Mouse (Mus musculus): Measurements from ENCODE around the gene Olfr1220. TPM values are rescaled to one million over a fixed set of nuclear protein-coding genes. Genes with fewer than 3 reads are reported as not detected.

Olfr1220 gene
- not detected in 2 replicates for polyA plus RNA-seq (2014; fragmentation: Nextera tagmentation; extraction: Ambion mirVana)

DNA sequence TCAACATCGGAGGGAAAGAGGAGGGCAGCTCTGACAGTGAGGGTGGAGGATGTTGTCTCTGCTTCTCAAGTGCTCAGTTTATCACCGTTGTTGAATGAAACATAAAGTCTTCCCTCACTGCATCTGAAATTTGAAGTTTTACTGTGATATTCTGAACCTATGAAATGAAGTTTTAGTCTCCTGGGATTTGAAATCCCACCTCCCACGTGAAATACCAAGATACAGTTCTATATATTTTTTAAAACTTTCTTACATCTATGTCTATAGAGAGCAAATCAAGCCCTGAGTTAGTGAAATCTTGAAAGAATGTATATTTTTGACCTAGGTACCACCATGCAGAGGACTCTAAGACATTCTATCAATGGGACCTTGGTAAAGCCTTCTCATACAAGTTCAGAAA is at the start of gene Olfr1220:
Gene Olfr1220 (minus strand): TSS at position 101 of the 400 bp plus-strand sequence.
- WGBS, result 80% methylated on average over 3 of the region's 3 CpGs
- DNase-seq (ENCODE audit: low spot score), result no peak
- H3K36me3 ChIP-seq (ENCODE audit: control insufficient read depth, insufficient read depth, low read length), result no peaks in the 10 kb centered on the region

DNA sequence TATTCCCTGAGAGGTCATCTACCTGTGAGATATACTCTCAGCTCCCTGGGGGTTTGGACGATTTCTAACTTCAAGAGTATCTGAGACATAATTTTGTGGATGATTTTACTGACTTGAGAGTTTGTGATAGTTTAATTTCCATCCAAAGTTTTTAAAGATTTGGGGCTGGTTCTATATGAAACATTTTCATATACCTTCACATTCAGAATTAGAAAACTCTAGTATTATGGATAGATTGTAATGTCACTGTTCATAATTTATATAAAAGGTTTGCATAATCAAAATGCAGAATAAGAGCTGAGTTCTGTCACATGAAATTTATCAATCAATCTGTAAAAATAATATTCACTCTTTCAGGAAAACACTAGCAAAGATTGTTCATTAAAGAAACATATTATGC is 44.8 kb upstream of the Olfr1220 start, which contains the start of gene Olfr1223:
Gene Olfr1223 (minus strand): TSS at position 101 of the 400 bp plus-strand sequence.
- no peak within 1 kb of the TSS for H3K27ac ChIP-seq (ENCODE audit: low read depth, low read length)
- WGBS, result 78% methylated on average over 1 of the region's 1 CpGs
- no peaks in the 10 kb centered on the region for H3K36me3 ChIP-seq (ENCODE audit: control insufficient read depth, insufficient read depth, low read length)
- no peak within 1 kb of the TSS for H3K9ac ChIP-seq (ENCODE audit: low read length)
- no peak within 1 kb of the TSS for H3K4me3 ChIP-seq (ENCODE audit: low read depth, low read length)
- ATAC-seq (no peak), DNase-seq (ENCODE audit: low spot score) (no peak)
- no peaks in the 10 kb centered on the region for H3K27me3 ChIP-seq (replicated peaks; ENCODE audit: control insufficient read depth, insufficient read depth, low read length)
- no peak within 1 kb of the TSS for H3K4me2 ChIP-seq (ENCODE audit: low read length)
- H3K9me3 ChIP-seq (replicated peaks; ENCODE audit: control insufficient read depth, low read length), result no peaks in the 10 kb centered on the region
- H3K4me1 ChIP-seq (ENCODE audit: control insufficient read depth, insufficient read depth, low read length), result no peaks in the 10 kb centered on the region

More for the DNA sequence above, at the start of gene Olfr1220:
- Histone ChIP-seq H3K4me3 (ENCODE audit: low read depth, low read length) (no peak within 1 kb of the TSS), H3K27ac (ENCODE audit: low read depth, low read length) (no peak within 1 kb of the TSS), H3K4me1 (ENCODE audit: control insufficient read depth, insufficient read depth, low read length) (no peaks in the 10 kb centered on the region), H3K9me3 (replicated peaks; ENCODE audit: control insufficient read depth, low read length) (no peaks in the 10 kb centered on the region), H3K4me2 (ENCODE audit: low read length) (no peak within 1 kb of the TSS), H3K9ac (ENCODE audit: low read length) (no peak within 1 kb of the TSS), H3K27me3 (replicated peaks; ENCODE audit: control insufficient read depth, insufficient read depth, low read length) (no peaks in the 10 kb centered on the region)
- no peak for ATAC-seq

- H3K27me3 ChIP-seq (replicated peaks; ENCODE audit: control insufficient read depth, insufficient read depth, low read length), result no peaks in the 10 kb centered on the region
- H3K36me3 ChIP-seq (ENCODE audit: control insufficient read depth, insufficient read depth, low read length), result no peaks in the 10 kb centered on the region
- WGBS, result 80% methylated on average over 3 of the region's 3 CpGs
- H3K9me3 ChIP-seq (replicated peaks; ENCODE audit: control insufficient read depth, low read length), result no peaks in the 10 kb centered on the region
- no peak within 1 kb of the TSS for H3K4me2 ChIP-seq (ENCODE audit: low read length)
- ATAC-seq (no peak), DNase-seq (ENCODE audit: low spot score) (no peak)
- H3K27ac ChIP-seq (ENCODE audit: low read depth, low read length), result no peak within 1 kb of the TSS
- H3K4me1 ChIP-seq (ENCODE audit: control insufficient read depth, insufficient read depth, low read length), result no peaks in the 10 kb centered on the region
- no peak within 1 kb of the TSS for H3K4me3 ChIP-seq (ENCODE audit: low read depth, low read length)
- H3K9ac ChIP-seq (ENCODE audit: low read length), result no peak within 1 kb of the TSS
Measured at GRCm38 (mm10) chr2:89132954-89133353, 26.3 kb upstream of the Olfr1220 start, which contains the start of gene Olfr1222. TSS of gene Olfr1222 (minus strand) at chr2:89133054.

DNA sequence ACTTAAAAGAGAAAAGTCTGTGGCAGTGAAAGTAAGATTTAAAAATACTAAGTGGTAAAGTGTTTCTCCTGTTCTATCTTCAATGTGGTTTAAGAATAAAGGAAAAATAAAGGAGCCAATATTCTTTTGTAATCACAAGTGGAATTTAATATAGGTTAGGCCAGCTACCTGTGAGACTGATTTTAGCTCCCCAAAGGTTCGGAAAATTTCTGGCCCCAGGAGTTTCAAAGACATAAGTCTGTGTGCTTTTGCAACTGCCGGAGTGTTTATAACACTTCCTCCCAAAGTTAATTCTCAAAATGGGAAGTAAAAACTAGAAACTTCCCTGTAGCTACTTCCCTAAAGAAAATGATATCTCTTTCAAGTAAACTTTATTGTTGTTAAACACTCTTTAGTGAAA is 10.5 kb upstream of the Olfr1220 start, which contains the start of gene Olfr1221:
Gene Olfr1221 (minus strand): TSS at position 101 of the 400 bp plus-strand sequence.
- WGBS, result 87% methylated on average over 2 of the region's 2 CpGs
- no peak within 1 kb of the TSS for H3K9ac ChIP-seq (ENCODE audit: low read length)
- no peak within 1 kb of the TSS for H3K27ac ChIP-seq (ENCODE audit: low read depth, low read length)
- H3K4me2 ChIP-seq (ENCODE audit: low read length), result no peak within 1 kb of the TSS
- no peaks in the 10 kb centered on the region for H3K27me3 ChIP-seq (replicated peaks; ENCODE audit: control insufficient read depth, insufficient read depth, low read length)
- no peaks in the 10 kb centered on the region for H3K4me1 ChIP-seq (ENCODE audit: control insufficient read depth, insufficient read depth, low read length)
- DNase-seq (ENCODE audit: low spot score) (no peak), ATAC-seq (no peak)
- no peaks in the 10 kb centered on the region for H3K36me3 ChIP-seq (ENCODE audit: control insufficient read depth, insufficient read depth, low read length)
- H3K9me3 ChIP-seq (replicated peaks; ENCODE audit: control insufficient read depth, low read length), result no peaks in the 10 kb centered on the region
- H3K4me3 ChIP-seq (ENCODE audit: low read depth, low read length), result no peak within 1 kb of the TSS

DNA sequence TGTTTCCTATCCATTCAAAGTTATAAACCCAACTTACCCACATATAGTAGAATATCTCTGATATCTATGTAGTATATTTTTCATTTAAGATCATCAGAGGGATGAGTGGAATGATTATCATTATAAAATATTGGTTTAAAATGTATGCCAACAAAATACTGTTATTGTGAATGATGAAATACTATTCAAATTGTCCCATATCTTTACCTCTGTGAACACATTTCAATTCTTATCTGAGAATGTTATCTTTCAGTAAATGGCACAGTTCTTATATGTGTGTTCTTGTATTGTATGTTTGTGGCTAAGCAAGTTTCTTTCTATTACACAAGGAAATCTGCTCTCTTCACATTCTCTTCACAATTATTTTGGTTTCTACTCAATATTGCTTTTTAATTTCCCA is 984 bp downstream of the Olfr1220 start:
- Histone ChIP-seq H3K4me2 (ENCODE audit: low read length) (no peak overlapping the region), H3K36me3 (ENCODE audit: control insufficient read depth, insufficient read depth, low read length) (no peaks in the 10 kb centered on the region), H3K9me3 (replicated peaks; ENCODE audit: control insufficient read depth, low read length) (no peaks in the 10 kb centered on the region), H3K4me1 (ENCODE audit: control insufficient read depth, insufficient read depth, low read length) (no peaks in the 10 kb centered on the region), H3K9ac (ENCODE audit: low read length) (no peak overlapping the region), H3K27ac (ENCODE audit: low read depth, low read length) (no peak overlapping the region), H3K4me3 (ENCODE audit: low read depth, low read length) (no peak overlapping the region), H3K27me3 (replicated peaks; ENCODE audit: control insufficient read depth, insufficient read depth, low read length) (no peaks in the 10 kb centered on the region)
- ATAC-seq (no peak), DNase-seq (ENCODE audit: low spot score) (no peak)

GRCm38 (mm10) chr2:89093848-89094247 is 12.8 kb downstream of the Olfr1220 start:
- H3K9ac ChIP-seq (ENCODE audit: low read length), result no peak overlapping the region
- ATAC-seq (no peak), DNase-seq (ENCODE audit: low spot score) (no peak)
- no peak overlapping the region for H3K4me3 ChIP-seq (ENCODE audit: low read depth, low read length)
- no peaks in the 10 kb centered on the region for H3K9me3 ChIP-seq (replicated peaks; ENCODE audit: control insufficient read depth, low read length)
- no peaks in the 10 kb centered on the region for H3K27me3 ChIP-seq (replicated peaks; ENCODE audit: control insufficient read depth, insufficient read depth, low read length)
- H3K27ac ChIP-seq (ENCODE audit: low read depth, low read length), result no peak overlapping the region
- H3K36me3 ChIP-seq (ENCODE audit: control insufficient read depth, insufficient read depth, low read length), result no peaks in the 10 kb centered on the region
- H3K4me1 ChIP-seq (ENCODE audit: control insufficient read depth, insufficient read depth, low read length), result no peaks in the 10 kb centered on the region
- no peak overlapping the region for H3K4me2 ChIP-seq (ENCODE audit: low read length)
- 100% methylated on average over 1 of the region's 1 CpGs for WGBS

DNA sequence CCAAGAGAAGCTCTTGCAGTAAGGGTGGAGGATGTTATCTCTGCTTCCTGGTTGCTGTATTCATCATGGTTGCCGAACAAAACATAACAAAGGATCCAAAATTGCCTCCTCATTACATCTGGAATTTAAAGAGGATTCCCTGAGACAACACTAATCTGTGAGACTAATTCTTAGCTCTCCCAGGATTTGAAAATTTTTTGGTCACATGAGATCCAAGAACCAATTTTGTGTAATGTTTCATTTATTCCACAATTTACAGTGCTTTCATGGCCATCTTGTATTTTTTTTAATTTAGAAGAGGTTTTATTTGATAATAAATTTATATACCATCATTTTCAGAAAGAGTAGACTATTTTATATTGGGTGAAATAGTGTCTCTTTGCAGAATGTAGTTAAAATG is 23.2 kb downstream of the Olfr1220 start, which contains the start of gene Olfr1219:
Gene Olfr1219 (minus strand): TSS at position 101 of the 400 bp plus-strand sequence.
- Histone ChIP-seq H3K9ac (ENCODE audit: low read length) (no peak within 1 kb of the TSS), H3K4me3 (ENCODE audit: low read depth, low read length) (no peak within 1 kb of the TSS), H3K36me3 (ENCODE audit: control insufficient read depth, insufficient read depth, low read length) (no peaks in the 10 kb centered on the region), H3K4me2 (ENCODE audit: low read length) (no peak within 1 kb of the TSS), H3K9me3 (replicated peaks; ENCODE audit: control insufficient read depth, low read length) (no peaks in the 10 kb centered on the region), H3K27me3 (replicated peaks; ENCODE audit: control insufficient read depth, insufficient read depth, low read length) (no peaks in the 10 kb centered on the region), H3K27ac (ENCODE audit: low read depth, low read length) (no peak within 1 kb of the TSS), H3K4me1 (ENCODE audit: control insufficient read depth, insufficient read depth, low read length) (no peaks in the 10 kb centered on the region)
- 74% methylated on average over 1 of the region's 1 CpGs for WGBS
- ATAC-seq, result no peak
- no peak for DNase-seq (ENCODE audit: low spot score)

DNA sequence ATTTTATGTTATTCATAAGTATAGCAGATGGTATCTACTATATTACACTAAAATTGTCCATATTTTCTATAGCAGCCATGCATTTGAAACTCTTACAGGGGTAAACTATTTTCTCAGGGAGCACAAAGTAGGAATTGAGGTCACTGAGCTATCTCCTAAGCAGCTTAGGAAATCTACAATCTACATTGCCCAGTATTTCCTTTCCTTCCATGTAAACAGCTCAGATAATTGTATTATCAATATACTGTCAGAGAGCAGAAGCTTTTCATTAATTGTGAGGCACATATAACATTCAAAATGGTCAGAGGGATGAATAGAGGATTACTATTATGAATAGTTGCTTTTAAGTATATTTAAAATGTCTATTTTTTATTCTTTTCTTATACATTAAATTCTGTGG is 25.1 kb downstream of the Olfr1220 start:
- no peaks in the 10 kb centered on the region for H3K9me3 ChIP-seq (replicated peaks; ENCODE audit: control insufficient read depth, low read length)
- no peaks in the 10 kb centered on the region for H3K27me3 ChIP-seq (replicated peaks; ENCODE audit: control insufficient read depth, insufficient read depth, low read length)
- no peak overlapping the region for H3K9ac ChIP-seq (ENCODE audit: low read length)
- no peak overlapping the region for H3K4me2 ChIP-seq (ENCODE audit: low read length)
- no peak for ATAC-seq
- DNase-seq (ENCODE audit: low spot score), result no peak
- H3K27ac ChIP-seq (ENCODE audit: low read depth, low read length), result no peak overlapping the region
- H3K4me1 ChIP-seq (ENCODE audit: control insufficient read depth, insufficient read depth, low read length), result no peaks in the 10 kb centered on the region
- no peak overlapping the region for H3K4me3 ChIP-seq (ENCODE audit: low read depth, low read length)
- no peaks in the 10 kb centered on the region for H3K36me3 ChIP-seq (ENCODE audit: control insufficient read depth, insufficient read depth, low read length)

GRCm38 (mm10) chr2:89061087-89061486 is 45.5 kb downstream of the Olfr1220 start, which contains the start of gene Olfr1218:
TSS of gene Olfr1218 (minus strand) at chr2:89061187.
- H3K27me3 ChIP-seq (replicated peaks; ENCODE audit: control insufficient read depth, insufficient read depth, low read length), result no peaks in the 10 kb centered on the region
- H3K9me3 ChIP-seq (replicated peaks; ENCODE audit: control insufficient read depth, low read length), result no peaks in the 10 kb centered on the region
- no peak within 1 kb of the TSS for H3K27ac ChIP-seq (ENCODE audit: low read depth, low read length)
- H3K4me2 ChIP-seq (ENCODE audit: low read length), result no peak within 1 kb of the TSS
- no peaks in the 10 kb centered on the region for H3K4me1 ChIP-seq (ENCODE audit: control insufficient read depth, insufficient read depth, low read length)
- no peak for ATAC-seq
- no peaks in the 10 kb centered on the region for H3K36me3 ChIP-seq (ENCODE audit: control insufficient read depth, insufficient read depth, low read length)
- H3K4me3 ChIP-seq (ENCODE audit: low read depth, low read length), result no peak within 1 kb of the TSS
- no peak within 1 kb of the TSS for H3K9ac ChIP-seq (ENCODE audit: low read length)
- DNase-seq (ENCODE audit: low spot score), result no peak
